Mouse (Mus musculus) thymus, postnatal 25 days (tissue): Measurements from ENCODE around the gene Tex9.
A peak's percentile ranks its signal among the peaks of the same experiment; 100 is the strongest.
"Not testable (repeated sequence)": the region's sequence is repeated elsewhere in the genome, so short reads cannot be mapped to it uniquely, and the experiment has no call there.

Experiments
- DNase-seq: peaks from one replicate; pipeline ENCODE4 v3.0.0; 2022

The Tex9 gene

DNA sequence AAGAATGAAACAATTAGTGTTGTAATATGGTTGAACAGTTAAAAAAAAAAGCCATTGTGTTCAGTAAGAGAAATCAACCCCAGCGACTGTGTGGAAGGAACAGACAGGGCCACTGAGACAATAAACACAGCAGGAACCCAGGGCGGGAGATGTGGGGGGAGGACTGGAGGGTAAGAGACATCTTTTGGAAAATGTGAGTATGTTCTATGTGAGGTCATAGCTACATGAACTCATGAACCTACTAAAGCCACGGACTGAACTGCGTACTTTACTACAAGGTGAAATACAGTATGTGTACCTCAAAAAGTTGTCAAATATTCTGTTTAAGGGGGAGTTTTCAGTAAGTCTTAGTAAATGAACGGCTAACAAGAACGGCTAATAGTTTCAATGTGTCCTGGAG lies 14.7 kb downstream of the Tex9 start:
- no peak for DNase-seq

- no peak for DNase-seq
Observed at GRCm38 (mm10) chr9:72475511-72475910, 16.5 kb downstream of the Tex9 start.

GRCm38 (mm10) chr9:72469851-72470250 lies 22.2 kb downstream of the Tex9 start:
- no peak for DNase-seq

- DNase-seq: no peak
Observed at GRCm38 (mm10) chr9:72468616-72469015, 23.4 kb downstream of the Tex9 start.

GRCm38 (mm10) chr9:72467551-72468407 lies 24.2 kb downstream of the Tex9 start:
- DNase-seq: peak; percentile 70

DNA sequence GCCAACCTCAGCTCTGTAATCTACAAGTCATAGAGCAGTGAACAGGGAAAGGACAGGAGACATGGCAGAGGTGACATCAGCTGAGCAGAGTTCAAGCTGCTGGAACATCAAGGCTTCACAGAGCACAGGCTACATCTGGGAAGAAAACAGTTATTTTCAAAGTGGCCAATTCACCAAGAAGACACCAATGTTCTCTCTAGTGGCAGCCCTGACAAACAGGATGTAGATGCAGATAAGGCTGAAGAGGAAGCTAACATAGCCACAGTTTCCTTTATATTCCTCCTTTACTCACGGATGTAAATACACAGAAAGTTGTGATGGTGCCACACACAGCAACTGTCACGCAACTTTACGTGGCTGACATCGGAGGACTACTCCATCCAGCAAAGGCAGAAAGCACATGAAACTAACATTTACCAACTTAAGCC lies 26.2 kb downstream of the Tex9 start:
- peak; percentile 45 for DNase-seq

GRCm38 (mm10) chr9:72464806-72465205 lies 27.2 kb downstream of the Tex9 start:
- DNase-seq: no peak

- no peak for DNase-seq
Observed at GRCm38 (mm10) chr9:72462427-72462826, 29.6 kb downstream of the Tex9 start.

- DNase-seq: no peak
Observed at GRCm38 (mm10) chr9:72460767-72461166, 31.2 kb downstream of the Tex9 start.

DNA sequence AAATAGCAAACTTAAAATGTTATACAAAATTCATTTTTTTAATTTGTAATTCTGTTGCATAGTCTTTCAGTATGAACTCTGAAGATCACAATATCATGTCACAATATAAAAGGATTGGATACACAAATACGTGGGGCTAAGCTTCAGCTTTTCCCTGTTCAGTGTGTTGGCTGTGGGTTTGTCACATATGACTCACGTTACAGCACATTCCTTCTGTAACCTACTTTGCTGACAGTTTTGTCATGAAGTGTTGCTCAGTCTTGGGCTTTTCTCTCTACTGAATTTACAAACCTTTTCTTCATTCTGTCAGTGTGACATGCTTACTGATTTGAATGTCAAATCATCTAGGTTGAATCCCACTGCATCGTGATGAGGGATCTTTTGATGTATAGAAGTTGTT lies 32.3 kb downstream of the Tex9 start:
- no peak for DNase-seq

- DNase-seq: peak; percentile 84
Observed at GRCm38 (mm10) chr9:72458233-72458632, 33.8 kb downstream of the Tex9 start.

- no peak for DNase-seq
Observed at GRCm38 (mm10) chr9:72456374-72456773, 35.6 kb downstream of the Tex9 start.

GRCm38 (mm10) chr9:72454281-72454680 lies 37.7 kb downstream of the Tex9 start:
- DNase-seq: not testable (repeated sequence)

DNA sequence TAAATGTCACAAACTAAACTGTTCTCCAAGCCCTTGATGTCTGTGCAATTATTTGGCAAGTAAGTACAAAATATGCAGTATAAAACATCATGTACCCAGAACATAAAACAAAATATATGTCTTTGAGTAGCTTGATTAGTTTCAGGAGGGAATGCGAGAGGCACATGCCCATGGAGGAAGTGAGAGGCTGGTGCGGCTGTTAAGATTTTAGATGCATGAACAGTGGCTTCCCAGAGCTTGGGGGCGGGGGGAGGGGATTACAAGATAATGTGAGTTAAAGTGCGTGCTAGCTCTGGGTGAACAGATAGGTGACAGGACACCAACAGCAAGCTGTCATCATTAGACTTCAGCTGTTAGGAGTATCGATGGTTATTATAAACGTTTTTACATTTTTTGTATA lies 40.9 kb downstream of the Tex9 start:
- DNase-seq: no peak

DNA sequence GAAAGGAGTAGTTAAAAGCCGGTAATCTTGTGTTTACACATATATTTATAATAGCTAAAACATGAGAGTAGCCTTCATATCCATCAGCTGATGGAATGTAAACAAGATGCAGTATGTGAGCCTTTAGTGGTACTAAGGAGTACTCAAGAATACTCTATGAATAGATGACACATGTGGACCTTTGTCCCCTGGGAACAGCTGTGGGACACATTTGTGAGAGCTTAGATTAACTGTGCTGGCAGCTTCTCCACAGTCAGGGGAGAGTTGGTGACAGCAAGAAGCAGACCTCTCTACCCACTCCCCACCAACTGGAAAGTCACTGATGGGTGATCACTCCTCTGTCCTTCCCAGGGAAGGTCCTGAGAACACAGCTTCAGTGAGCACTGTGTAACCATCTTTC lies 41.6 kb downstream of the Tex9 start:
- no peak for DNase-seq

DNA sequence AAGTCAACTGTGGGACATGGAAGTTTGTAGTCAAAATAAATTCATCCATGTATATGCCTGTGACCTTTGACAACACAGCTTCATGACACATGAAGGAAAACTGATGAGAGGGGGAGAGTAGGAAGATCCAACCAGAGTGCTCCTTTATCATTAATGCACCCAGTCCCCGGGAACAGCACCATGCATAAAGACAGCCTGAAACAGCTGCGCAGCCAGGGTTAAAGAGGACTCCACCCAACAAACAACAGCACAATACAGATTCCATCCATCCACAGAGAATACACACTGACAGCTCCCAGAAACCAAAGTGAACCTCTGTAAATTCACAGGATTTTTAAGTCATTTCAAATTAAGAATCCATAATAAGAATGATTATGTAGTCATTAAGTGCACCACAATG lies 42.2 kb downstream of the Tex9 start:
- DNase-seq: no peak

DNA sequence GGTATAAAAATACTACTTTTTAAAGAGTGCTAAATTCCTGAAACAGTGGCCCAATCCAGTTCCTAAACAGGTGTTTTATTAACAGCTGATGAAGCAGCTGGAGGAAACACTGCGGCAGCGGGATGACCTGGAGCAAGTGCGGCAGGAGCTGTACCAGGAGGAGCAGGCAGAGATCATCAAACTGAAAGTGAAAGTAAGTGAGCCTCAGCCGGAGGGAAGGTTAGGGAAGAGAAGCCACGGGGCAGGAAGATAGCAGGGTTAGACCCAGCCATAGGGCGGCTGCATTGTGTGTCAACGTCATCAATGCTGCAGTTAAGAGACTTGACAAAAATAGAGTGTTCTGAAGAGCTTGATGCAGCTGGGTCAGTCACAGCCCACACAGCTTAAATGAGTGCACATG lies 42.6 kb downstream of the Tex9 start:
- DNase-seq: peak; percentile 50

GRCm38 (mm10) chr9:72448026-72448425 lies 44.0 kb downstream of the Tex9 start:
- peak; percentile 79 for DNase-seq

DNA sequence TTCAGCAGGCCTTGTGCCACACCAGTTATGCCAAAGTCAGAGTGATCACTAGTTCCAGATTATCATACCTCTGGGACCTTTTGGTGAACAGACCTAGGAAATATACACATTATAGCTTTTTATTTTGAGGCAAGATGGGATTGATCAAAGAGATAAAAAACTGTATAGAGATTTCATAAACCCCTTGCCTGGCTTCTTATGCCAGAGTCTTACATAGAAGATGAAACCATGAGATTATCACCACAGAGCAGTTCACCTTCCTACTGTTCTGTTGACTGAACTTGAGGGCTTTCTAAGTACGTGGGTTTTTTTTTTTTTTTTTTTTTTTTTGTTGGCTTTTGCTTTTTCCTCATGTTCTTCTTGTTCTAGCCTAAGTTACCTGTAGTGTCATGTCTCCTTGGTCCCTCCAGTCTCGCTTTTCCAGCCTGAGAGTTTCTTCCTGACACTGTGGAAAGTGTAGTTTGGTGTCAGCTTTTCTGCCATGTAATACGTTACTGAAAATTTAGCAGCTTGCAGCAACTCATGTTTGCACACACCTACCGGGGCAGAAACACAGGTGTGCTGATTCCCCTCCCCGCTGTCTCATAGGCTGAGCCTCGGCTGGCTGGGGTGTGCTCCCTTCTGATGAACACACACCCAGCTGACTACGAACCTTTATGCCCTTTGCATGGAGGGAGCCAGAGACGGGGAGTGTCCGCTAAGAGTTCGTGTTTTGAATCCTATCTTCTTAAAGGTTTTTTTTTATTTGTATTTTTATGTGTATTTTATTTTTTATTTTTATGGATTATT lies 49.9 kb downstream of the Tex9 start:
- peak; percentile 58 for DNase-seq

GRCm38 (mm10) chr9:72440948-72441926 lies 50.8 kb downstream of the Tex9 start:
- peak; percentile 54 for DNase-seq

GRCm38 (mm10) chr9:72440358-72440757 lies 51.7 kb downstream of the Tex9 start:
- DNase-seq: no peak

- DNase-seq: no peak
Observed at GRCm38 (mm10) chr9:72438749-72439148, 53.3 kb downstream of the Tex9 start.
